Mouse (Mus musculus) forebrain, postnatal 0 days (tissue): ENCODE measurements at regions not wholly inside any gene's neighbourhood (a gene's known extent, or its start where the extent isn't known, plus 50 kb on each side); places are given as distances from the start of the nearest gene placed in this dataset.

ENCODE experiments used
- ATAC-seq: fragments of 200-750 bp; cut with Nextera tagmentation; 2 replicates; pipeline ENCODE4 v1.8.0; 2017; ENCODE audit warnings: mild to moderate bottlenecking, moderate library complexity
- DNase-seq: peaks from one replicate; pipeline ENCODE4 v3.0.0-alpha.2; 2015
- H3K27ac ChIP-seq: fragments of 300-500 bp; sonication (generic); 2 replicates; pipeline ENCODE4 v1.5.1; 2014; ENCODE audit warnings: low read depth, mild to moderate bottlenecking, antibody characterized with exemption, low read length, moderate library complexity, mixed read lengths
- H3K27me3 ChIP-seq: fragments of 300-500 bp; sonication (generic); 2 replicates; pipeline ENCODE4 v1.6.1; 2014; ENCODE audit warnings: mild to moderate bottlenecking, low read length, mixed read lengths; ENCODE audit not compliant: insufficient read depth
- H3K36me3 ChIP-seq: fragments of 300-500 bp; sonication (generic); 2 replicates; pipeline ENCODE4 v1.6.1; 2014; ENCODE audit warnings: mild to moderate bottlenecking, moderate library complexity; ENCODE audit not compliant: insufficient read depth
- H3K4me1 ChIP-seq: fragments of 300-500 bp; sonication (generic); 2 replicates; pipeline ENCODE4 v1.6.1; 2014; ENCODE audit warnings: antibody characterized with exemption; ENCODE audit not compliant: insufficient read depth
- H3K4me2 ChIP-seq: fragments of 300-500 bp; sonication (generic); 2 replicates; pipeline ENCODE4 v1.6.1; 2014; ENCODE audit warnings: low read depth, mild to moderate bottlenecking, moderate library complexity
- H3K4me3 ChIP-seq: fragments of 300-500 bp; sonication (generic); 2 replicates; pipeline ENCODE4 v1.5.1; 2014; ENCODE audit warnings: low read depth, low read length, mixed read lengths
- H3K9ac ChIP-seq: fragments of 300-500 bp; sonication (generic); 2 replicates; pipeline ENCODE4 v1.6.1; 2014; ENCODE audit warnings: mild to moderate bottlenecking
- H3K9me3 ChIP-seq: fragments of 300-500 bp; sonication (generic); 2 replicates; pipeline ENCODE4 v1.6.1; 2016; ENCODE audit warnings: low read length
- CTCF ChIP-seq: sonication (generic); IDR thresholded peaks from 2 replicates; pipeline ENCODE4 v1.5.1; 2016; ENCODE audit warnings: antibody characterized with exemption, control low read depth, low read depth
- WGBS: fragments of 180-500 bp; shearing (Covaris S2); extraction: QIAGEN DNeasy Blood & Tissue Kit; methylation state at CpG from one replicate; pipeline ENCODE4 v1.1.7; 2014; 5-methylcytosine and 5-hydroxymethylcytosine counted together

- 73% methylated on average over 5 of the region's 5 CpGs for WGBS
- H3K27ac ChIP-seq, result no peak overlapping the region
- H3K9ac ChIP-seq, result no peak overlapping the region
- no peak overlapping the region for H3K4me3 ChIP-seq
- DNase-seq (no peak), ATAC-seq (no peak)
- H3K36me3 ChIP-seq, result no peaks in the 10 kb centered on the region
- no peak overlapping the region for H3K4me2 ChIP-seq
- no peak for TF ChIP-seq CTCF
- no peaks in the 10 kb centered on the region for H3K27me3 ChIP-seq
- H3K4me1 ChIP-seq, result no peaks in the 10 kb centered on the region
- H3K9me3 ChIP-seq, result no peaks in the 10 kb centered on the region
These were observed 323.5 kb upstream of the Adamts9 start for GRCm38 (mm10) chr6:93266826-93267225.

GRCm38 (mm10) chr6:93265164-93265563, 321.9 kb upstream of the Adamts9 start:
- H3K4me3 ChIP-seq, result no peak overlapping the region
- 91% methylated on average over 2 of the region's 2 CpGs for WGBS
- no peak for ATAC-seq
- H3K27ac ChIP-seq, result no peak overlapping the region
- H3K4me2 ChIP-seq, result no peak overlapping the region
- no peaks in the 10 kb centered on the region for H3K9me3 ChIP-seq
- H3K27me3 ChIP-seq, result no peaks in the 10 kb centered on the region
- no peak for TF ChIP-seq CTCF
- H3K4me1 ChIP-seq, result no peaks in the 10 kb centered on the region
- no peak for DNase-seq
- H3K36me3 ChIP-seq, result no peaks in the 10 kb centered on the region
- no peak overlapping the region for H3K9ac ChIP-seq

- Histone ChIP-seq H3K27me3 (no peaks in the 10 kb centered on the region), H3K4me2 (no peak overlapping the region), H3K36me3 (no peaks in the 10 kb centered on the region), H3K27ac (no peak overlapping the region), H3K9ac (no peak overlapping the region), H3K4me3 (no peak overlapping the region), H3K4me1 (no peaks in the 10 kb centered on the region), H3K9me3 (no peaks in the 10 kb centered on the region)
- DNase-seq (no peak), ATAC-seq (no peak)
- no peak for TF ChIP-seq CTCF
- 81% methylated on average over 4 of the region's 4 CpGs for WGBS
These were observed 317.5 kb upstream of the Adamts9 start for GRCm38 (mm10) chr6:93260827-93261226.

GRCm38 (mm10) chr6:93257130-93257841, 314.0 kb upstream of the Adamts9 start:
- WGBS, result 77% methylated on average over 5 of the region's 5 CpGs

GRCm38 (mm10) chr6:93253746-93254145, 310.5 kb upstream of the Adamts9 start:
- DNase-seq (no peak), ATAC-seq (no peak)
- Histone ChIP-seq H3K4me3 (no peak overlapping the region), H3K9me3 (no peaks in the 10 kb centered on the region), H3K4me1 (no peaks in the 10 kb centered on the region), H3K4me2 (no peak overlapping the region), H3K27me3 (no peaks in the 10 kb centered on the region), H3K9ac (no peak overlapping the region), H3K36me3 (no peaks in the 10 kb centered on the region), H3K27ac (no peak overlapping the region)
- 44% methylated on average over 7 of the region's 7 CpGs for WGBS
- TF ChIP-seq CTCF, result no peak

More at GRCm38 (mm10) chr6:93257130-93257841, 314.0 kb upstream of the Adamts9 start:
- no peaks in the 10 kb centered on the region for H3K4me1 ChIP-seq
- no peak overlapping the region for H3K27ac ChIP-seq
- no peak for ATAC-seq
- H3K36me3 ChIP-seq, result no peaks in the 10 kb centered on the region
- no peaks in the 10 kb centered on the region for H3K9me3 ChIP-seq
- H3K9ac ChIP-seq, result no peak overlapping the region
- no peak for DNase-seq
- TF ChIP-seq CTCF, result no peak
- H3K4me2 ChIP-seq, result no peak overlapping the region
- no peak overlapping the region for H3K4me3 ChIP-seq
- no peaks in the 10 kb centered on the region for H3K27me3 ChIP-seq

- no peak overlapping the region for H3K4me3 ChIP-seq
- DNase-seq (no peak), ATAC-seq (no peak)
- no peak overlapping the region for H3K9ac ChIP-seq
- no peaks in the 10 kb centered on the region for H3K9me3 ChIP-seq
- H3K36me3 ChIP-seq, result no peaks in the 10 kb centered on the region
- no peak for TF ChIP-seq CTCF
- no peak overlapping the region for H3K4me2 ChIP-seq
- WGBS, result 96% methylated on average over 4 of the region's 4 CpGs
- no peaks in the 10 kb centered on the region for H3K4me1 ChIP-seq
- no peaks in the 10 kb centered on the region for H3K27me3 ChIP-seq
- H3K27ac ChIP-seq, result no peak overlapping the region
These were observed 305.7 kb upstream of the Adamts9 start for GRCm38 (mm10) chr6:93248973-93249372.

- no peak overlapping the region for H3K4me3 ChIP-seq
- ATAC-seq, result no peak
- H3K9ac ChIP-seq, result no peak overlapping the region
- WGBS, result 84% methylated on average over 6 of the region's 6 CpGs
- H3K27ac ChIP-seq, result no peak overlapping the region
- no peak for DNase-seq
- no peaks in the 10 kb centered on the region for H3K9me3 ChIP-seq
- no peaks in the 10 kb centered on the region for H3K36me3 ChIP-seq
- H3K27me3 ChIP-seq, result no peaks in the 10 kb centered on the region
- no peaks in the 10 kb centered on the region for H3K4me1 ChIP-seq
- no peak for TF ChIP-seq CTCF
- H3K4me2 ChIP-seq, result no peak overlapping the region
These were observed 303.4 kb upstream of the Adamts9 start for GRCm38 (mm10) chr6:93246498-93247242.
